Mouse (Mus musculus) CH12.LX (cell line): ENCODE data around the gene Tekt3.

Experiments
- BHLHE40 ChIP-seq: IDR thresholded peaks from 2 replicates; pipeline ENCODE4 v1.6.1; 2011; ENCODE audit warnings: mild to moderate bottlenecking, low read depth, low read length, improper control_type of control experiment
- CHD1 ChIP-seq: IDR thresholded peaks from 2 replicates; pipeline ENCODE4 v1.6.1; 2012; ENCODE audit warnings: low read depth, low read length, improper control_type of control experiment, inconsistent platforms
- CTCF ChIP-seq, 2 experiments: IDR thresholded peaks in 1 of 2; conservative IDR thresholded peaks in 1 of 2; 2 replicates each; pipeline ENCODE4 v1.5.1; 2011 to 2012; ENCODE audit warnings: low read depth in 2 of 2, low read length in 2 of 2, improper control_type of control experiment in 1 of 2, inconsistent platforms in 1 of 2, mild to moderate bottlenecking in 1 of 2, moderate library complexity in 1 of 2
- MAX ChIP-seq: IDR thresholded peaks from 2 replicates; pipeline ENCODE4 v1.6.1; 2011; ENCODE audit warnings: low read length, improper control_type of control experiment
- MXI1 ChIP-seq: IDR thresholded peaks from 2 replicates; pipeline ENCODE4 v1.6.1; 2011; ENCODE audit warnings: mild to moderate bottlenecking, low read depth, low read length, improper control_type of control experiment
- MYC ChIP-seq: IDR thresholded peaks from 2 replicates; pipeline ENCODE4 v1.6.1; 2011; ENCODE audit warnings: low read depth, mild to moderate bottlenecking, improper control_type of control experiment, low read length
- POLR2A ChIP-seq: IDR thresholded peaks from 2 replicates; pipeline ENCODE4 v1.6.1; 2011; ENCODE audit warnings: low read depth, mild to moderate bottlenecking, improper control_type of control experiment, low read length
- USF1 ChIP-seq: IDR thresholded peaks from 2 replicates; pipeline ENCODE4 v1.6.1; 2014; ENCODE audit warnings: low read depth, mild to moderate bottlenecking, inconsistent platforms, low read length, improper control_type of control experiment

GRCm38 (mm10) chr11:63117266-63117665 lies 55.8 kb downstream of the Tekt3 start:
- TF ChIP-seq POLR2A (no peak), MYC (no peak), USF1 (no peak), MXI1 (no peak), CTCF (conservative IDR thresholded peaks at IDR 0.05 in 1 of 2, IDR thresholded peaks at IDR 0.05 in 1 of 2; ENCODE audit: low read depth in 2 of 2, low read length in 2 of 2) (no peak), CHD1 (no peak), BHLHE40 (no peak), MAX (no peak)
